Mouse (Mus musculus): ENCODE measurements around the gene Fkbp4. TPM values are rescaled to one million over a fixed set of nuclear protein-coding genes. Genes with fewer than 3 reads are reported as not detected.

Gene Fkbp4
- total RNA-seq (2021) = 100 to 1,000 TPM; 170 to 173 TPM
- long read RNA-seq, experiment 1, transcript Fkbp4-201 (10 exons, 2,217 nt) = major isoform, 458 of 506 reads
- long read RNA-seq, experiment 1, partial matches to known transcripts = 15 of 506 reads
- long read RNA-seq, experiment 1, other reads (novel, unspliced or antisense) = 33 of 506 reads
- long read RNA-seq, experiment 2, transcript Fkbp4-201 (10 exons, 2,217 nt) = major isoform, 238 of 274 reads
- long read RNA-seq, experiment 2, partial matches to known transcripts = 13 of 274 reads
- long read RNA-seq, experiment 2, other reads (novel, unspliced or antisense) = 23 of 274 reads

GRCm38 (mm10) chr6:128438317-128438870, at the start of gene Fkbp4:
Fkbp4 (minus strand) TSS chr6:128438677.
- DNase-seq = peak; percentile 97

- DNase-seq = no peak
Measured at GRCm38 (mm10) chr6:128487736-128488135, 49.3 kb upstream of the Fkbp4 start.

DNA sequence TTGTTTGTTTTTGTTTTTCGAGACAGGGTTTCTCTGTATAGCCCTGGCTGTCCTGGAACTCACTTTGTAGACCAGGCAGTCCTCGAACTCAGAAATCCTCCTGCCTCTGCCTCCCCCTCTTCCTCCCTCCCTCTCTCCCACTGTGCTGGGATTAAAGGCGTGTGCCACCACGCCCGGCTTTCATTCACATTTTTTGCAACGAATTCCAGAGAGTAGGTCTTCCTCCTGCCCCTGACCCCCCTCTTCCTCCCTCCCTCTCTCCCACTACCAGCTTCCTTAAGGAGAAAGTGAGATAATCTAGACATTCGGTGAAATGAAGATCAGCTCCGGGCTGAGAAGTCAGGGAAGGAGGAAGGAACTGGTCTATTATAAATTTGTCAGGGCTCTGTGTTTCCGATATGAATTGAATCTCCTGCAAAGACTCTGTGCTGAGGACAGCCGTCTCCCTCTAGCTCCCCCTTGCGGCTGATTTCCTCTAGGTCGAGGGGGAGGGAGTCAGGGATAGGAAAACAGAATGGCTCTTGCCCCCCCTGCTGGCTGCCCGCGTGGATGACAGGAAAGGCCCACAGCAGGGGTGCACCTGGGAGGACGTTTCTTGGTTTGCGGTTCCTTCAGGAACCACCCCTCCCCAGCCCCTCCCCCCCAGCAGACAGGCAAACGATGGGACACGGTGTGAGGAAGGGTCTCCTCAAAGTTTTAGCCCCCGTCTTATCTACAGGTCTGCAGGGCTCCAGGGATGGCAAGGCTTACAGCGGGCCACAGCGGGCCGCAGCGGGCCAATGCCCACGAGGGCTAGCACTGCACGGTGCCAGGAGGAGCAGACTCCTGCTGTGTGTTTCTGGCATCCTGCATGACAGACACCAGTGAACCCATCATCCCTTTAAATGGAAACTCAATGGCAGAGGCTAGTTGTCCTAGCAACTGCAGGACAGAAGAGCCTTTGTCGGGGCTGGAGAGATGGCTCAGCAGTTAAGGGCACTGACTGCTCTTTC, 41.3 kb upstream of the Fkbp4 start:
- DNase-seq = peak; percentile 99

DNA sequence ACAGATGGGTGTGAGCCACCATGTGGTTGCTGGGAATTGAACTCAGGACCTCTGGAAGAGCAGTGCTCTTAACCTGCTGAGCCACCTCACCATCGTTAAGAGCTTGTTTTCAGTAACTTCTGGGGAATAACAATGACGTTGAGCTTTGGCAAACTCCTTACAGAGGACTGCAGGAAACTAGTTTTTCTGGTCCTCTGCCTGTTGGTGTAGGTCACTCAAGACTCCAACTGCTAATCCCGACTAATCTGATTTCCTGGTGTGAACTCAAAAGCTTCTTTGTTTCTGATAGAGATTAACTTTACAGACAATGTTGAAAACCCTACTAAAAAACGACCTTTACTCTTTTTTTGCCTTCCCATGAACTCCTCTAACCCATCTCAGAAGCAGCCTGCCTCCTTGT, 39.0 kb upstream of the Fkbp4 start:
- DNase-seq = no peak

- DNase-seq = no peak
Measured at GRCm38 (mm10) chr6:128474112-128474511, 35.6 kb upstream of the Fkbp4 start.

DNA sequence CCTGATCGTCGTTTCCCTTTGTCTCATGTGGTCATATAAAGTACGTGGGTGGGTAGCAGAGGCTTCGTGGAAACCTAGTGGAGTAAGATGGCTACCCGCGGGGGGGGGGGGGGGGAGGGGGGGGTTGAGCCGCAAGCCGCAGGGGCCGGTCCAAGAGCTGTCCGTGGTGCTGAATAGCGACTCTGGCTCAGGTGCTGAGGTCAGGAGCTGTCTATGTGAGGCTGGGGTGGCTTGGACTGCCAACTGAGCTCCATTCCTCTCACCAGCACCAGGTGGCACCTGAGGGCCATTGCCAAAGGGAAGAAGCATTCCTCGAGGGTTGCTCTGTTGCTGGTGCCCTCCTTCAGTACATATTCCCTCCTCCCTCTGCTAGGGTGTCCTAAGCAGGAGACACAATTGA, 31.0 kb upstream of the Fkbp4 start:
- peak; percentile 83 for DNase-seq

- DNase-seq = peak; percentile 70
Measured at GRCm38 (mm10) chr6:128467298-128467697, 28.8 kb upstream of the Fkbp4 start.

DNA sequence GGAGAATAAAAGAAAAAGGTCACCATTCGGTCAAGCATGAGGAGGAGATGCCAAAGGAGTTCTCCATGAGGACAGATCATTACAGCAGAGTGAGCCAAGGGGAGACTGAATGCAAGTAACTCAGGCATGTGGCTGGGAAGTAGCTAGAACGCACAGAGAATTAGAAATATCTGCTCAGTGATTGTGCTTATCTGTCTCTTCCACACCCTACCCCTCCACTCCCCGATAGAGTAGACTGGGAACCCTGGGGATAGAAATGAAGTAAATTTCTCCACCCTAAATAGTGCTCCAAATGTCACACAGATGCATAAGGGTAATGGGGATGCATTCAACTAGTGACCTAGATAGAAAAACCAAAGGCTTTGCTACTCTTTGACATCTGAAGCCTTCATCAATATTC, 28.1 kb upstream of the Fkbp4 start:
- DNase-seq = no peak

GRCm38 (mm10) chr6:128466043-128466442, 27.6 kb upstream of the Fkbp4 start:
- DNase-seq = no peak

DNA sequence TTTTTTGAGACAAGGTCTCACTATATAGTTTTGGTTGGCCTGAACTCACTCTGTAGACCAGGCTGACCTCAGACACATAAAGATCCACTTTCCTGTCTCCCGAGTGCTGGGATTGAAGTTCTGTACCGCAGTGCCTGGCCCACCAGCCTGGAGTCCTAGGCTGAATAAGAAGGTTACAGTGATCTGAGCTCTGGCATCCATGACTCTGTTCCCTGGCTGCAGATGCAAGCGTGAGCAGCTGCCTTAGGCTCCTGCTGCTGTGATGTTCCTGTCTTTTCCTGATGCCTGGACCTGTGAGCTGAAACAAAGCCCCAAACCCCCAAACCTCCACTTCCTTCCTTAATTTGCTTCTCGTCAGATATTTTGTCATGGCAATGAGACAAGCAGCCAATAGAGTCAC, 26.5 kb upstream of the Fkbp4 start:
- no peak for DNase-seq

DNA sequence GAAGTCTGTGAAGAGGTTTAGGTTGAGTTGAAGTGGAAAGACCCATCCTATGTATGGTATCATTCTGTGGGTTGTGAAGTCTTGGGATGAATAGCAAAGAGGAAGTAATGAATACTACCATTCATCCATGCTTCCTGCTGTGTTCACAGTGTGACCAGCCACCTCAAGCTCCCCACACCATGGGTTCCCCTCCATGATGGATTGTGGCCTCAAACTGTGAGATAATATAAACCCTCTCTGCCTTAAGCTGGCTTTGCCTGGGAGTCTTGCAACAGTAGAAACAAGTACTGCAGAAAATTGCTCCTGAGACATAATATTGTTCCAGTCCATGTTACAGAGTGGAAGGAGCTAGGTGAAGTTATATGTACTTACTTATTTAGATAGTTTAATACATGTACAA, 23.1 kb upstream of the Fkbp4 start:
- no peak for DNase-seq

DNA sequence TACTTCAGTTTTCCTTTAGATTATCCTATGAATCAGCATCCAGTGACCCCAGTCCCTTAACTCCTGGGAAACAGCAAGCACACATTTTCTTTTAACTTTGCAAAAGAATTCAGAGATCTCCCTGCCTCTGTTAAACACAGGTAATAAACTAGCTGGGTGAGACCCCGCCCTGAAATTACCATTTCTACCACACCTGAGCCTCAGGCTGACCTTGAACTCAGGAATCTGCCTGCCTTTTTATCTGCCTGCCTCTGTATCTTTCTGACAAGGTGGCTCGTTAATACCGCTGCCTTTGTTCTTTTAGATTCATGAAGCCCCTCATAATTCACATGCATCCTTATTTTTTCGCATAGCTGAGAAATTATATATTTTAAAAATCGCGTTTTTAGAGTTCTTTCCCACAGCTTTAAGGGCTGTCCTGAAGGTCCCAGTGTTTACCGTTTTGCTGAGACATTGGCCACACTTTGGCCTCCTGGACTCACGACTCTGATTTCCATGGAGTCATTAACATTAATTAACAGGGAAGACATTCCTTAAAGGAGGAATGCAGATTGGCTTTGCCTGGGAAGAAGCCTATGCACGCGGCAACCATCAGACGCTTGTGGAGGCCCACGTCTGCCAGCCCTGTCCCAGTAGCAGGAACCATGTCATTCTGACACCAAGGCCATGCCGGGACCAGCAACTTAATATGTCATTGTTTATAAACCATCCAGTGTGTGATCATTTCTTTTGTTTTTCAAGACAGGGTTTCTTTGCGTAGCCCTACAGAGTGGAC, 22.4 kb upstream of the Fkbp4 start:
- no peak for DNase-seq

DNA sequence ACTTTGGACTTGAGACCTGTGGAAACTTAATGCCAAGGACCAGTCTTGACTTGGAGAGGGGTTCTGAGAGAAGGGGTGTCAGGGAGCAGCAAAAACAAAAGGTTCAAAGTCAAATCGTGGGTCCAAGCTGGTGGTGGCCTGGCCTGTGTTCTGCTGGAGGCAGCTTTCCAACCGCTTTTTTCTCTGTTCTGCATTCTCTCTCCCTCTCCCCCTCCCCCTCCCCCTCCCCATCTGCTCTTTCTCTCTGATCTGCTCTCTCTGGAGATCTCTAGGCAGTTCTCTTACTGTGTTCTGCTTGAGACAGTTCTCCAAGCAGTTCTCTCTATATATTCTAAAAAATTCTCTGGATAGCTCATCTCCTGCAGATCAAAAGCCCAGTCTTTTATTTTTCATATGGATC, 21.8 kb upstream of the Fkbp4 start:
- DNase-seq = no peak

DNA sequence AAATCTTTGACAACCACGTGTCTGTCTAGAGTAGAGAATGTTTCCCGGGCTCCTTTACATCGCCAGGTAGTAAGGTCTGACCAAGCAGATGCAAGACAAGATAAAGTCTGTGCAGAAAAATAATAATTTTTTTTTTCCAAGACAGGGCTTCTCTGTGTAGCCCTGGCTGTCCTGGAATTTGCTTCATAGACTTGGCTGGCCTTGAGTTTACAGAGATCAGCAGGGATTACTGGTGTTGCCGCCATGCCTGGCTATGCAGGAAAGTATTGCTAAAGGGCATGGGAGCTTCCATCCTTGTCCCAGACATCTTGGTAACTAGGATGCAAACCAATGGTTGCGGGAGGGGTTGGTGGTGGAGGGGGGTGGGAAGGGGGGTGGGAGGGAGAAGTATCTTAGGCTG, 18.7 kb upstream of the Fkbp4 start:
- peak; percentile 34 for DNase-seq

- DNase-seq = peak; percentile 36
Measured at GRCm38 (mm10) chr6:128455835-128456605, 17.5 kb upstream of the Fkbp4 start.

DNA sequence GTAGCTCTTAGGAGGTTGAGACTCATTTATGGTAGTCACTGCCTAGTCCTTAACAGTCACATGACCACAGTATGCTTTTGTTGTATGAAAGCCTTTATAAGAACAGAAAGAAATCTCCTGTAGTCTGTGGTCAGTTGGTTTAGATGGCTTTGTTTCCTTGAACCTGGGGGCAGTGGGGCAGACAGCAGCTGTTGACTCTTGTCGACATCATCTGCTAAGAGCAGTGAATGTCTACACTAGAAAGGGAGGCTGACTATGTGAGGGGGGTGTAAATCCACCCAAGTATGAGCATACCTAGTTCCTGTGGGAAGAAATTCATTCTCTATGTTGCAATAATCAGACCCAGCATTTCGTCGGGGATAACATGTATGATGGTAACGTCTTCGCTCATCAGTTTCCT, 8.6 kb upstream of the Fkbp4 start:
- DNase-seq = no peak

DNA sequence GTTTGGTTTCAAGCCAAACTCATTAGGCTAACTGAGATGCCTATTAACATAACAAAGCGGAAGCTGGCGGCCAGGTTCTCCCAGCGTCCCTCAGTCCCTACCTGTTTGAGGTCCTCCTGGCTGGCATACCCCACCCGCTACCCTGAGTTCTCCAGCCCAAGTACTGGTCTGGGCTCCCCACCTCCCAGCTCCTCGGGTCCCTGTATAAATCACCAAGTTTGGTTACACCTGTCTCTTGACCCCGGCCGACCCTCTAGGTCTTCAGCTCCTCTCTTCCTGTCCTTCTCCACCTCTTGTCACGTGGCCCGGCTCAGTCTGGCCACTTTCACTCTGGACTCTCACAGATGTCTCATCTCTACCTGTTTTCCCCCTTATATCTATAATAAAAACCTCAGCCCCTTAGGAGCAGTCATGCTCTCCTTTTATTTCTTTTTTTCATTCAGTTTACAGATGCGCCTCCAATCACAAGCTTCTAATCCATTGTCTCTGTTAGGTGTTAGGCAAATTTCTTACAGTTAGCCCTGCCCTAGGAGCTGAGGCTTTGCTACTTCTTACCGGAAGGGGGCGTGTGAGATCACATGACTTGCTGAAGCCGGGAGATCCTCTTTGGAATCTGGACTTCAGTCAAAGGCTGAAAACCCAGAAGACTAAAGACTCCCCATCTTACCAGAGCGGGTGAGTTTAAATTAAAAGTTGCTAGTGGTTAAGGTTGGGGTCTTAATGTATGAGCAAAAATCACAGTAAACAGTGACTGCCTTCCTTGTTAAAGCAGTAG, 7.5 kb upstream of the Fkbp4 start:
- peak; percentile 79 for DNase-seq

DNA sequence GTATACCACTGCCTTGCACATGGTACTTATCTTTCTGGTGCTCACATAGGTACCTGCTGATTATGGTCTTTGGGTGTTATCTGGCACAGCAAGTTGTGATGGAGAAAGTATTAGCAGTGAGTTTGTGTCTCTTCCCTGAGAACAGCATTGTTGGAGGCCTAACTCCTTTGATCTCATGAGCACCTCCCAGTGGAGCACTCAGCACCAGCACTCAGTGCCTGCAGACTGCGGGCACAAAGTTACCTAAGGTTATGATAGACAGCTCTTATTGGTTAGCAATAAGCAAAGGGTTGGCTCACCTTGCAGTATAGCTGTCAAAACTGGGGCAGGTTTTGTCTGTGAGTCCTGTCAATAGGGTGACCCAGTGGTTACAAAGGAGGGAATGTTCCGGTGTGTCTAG, 1.8 kb upstream of the Fkbp4 start:
- no peak for DNase-seq

GRCm38 (mm10) chr6:128438871-128439341, 429 bp upstream of the Fkbp4 start:
- DNase-seq = no peak

GRCm38 (mm10) chr6:128437731-128438316, 653 bp downstream of the Fkbp4 start:
- peak; percentile 82 for DNase-seq

All from adrenal gland, postnatal 10 days (tissue).